Mouse (Mus musculus): ENCODE measurements around the gene Bora.

DNA sequence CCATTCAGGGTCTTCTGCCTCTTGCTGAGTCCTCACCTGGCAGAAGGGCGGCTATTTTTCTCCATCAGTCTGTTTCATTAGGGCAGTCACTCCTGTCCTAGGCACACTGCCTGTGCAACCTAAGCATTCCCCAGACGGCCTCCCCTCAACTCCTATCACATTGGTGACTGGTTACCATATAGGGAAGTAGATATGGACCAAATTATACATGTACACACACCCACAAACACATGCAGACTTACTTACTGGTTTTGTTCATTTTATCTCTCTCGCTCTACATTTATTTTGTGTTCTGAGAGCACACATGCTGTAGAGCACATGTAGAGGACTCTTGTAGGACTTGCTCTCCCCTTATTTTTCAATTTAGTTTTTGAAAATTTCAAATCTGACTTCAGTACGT lies 57.0 kb downstream of the Bora start:
- TF ChIP-seq CTCF (IDR thresholded peaks at IDR 0.05): no peak
- TF ChIP-seq POLR2A (IDR thresholded peaks at IDR 0.05; ENCODE audit: insufficient read depth, low read depth, low read length): no peak
